19 mouse cellular contexts compared by ENCODE assay signal in genomic region chr9:122372506-122372905, GRCm38 (mm10). TPM values are rescaled to one million over a fixed set of nuclear protein-coding genes. Genes with fewer than 3 reads are reported as not detected.
DNase-seq lines count a peak whose midpoint lies in the region; ATAC-seq and TF ChIP-seq lines count a peak whose summit lies in the region.
"Had no signal": no experiment of that assay in that cellular context is flagged by ENCODE, and none has a peak within 500 bp of the region (broad histone marks: within the 10 kb centered on the region; RNA-seq: fewer than 3 reads in every experiment).

No protein-coding gene starts in this region.

- peak; percentile 15 for DNase-seq in hindbrain, embryonic 10.5 days (ENCODE audit: low spot score)
- DNase-seq in lung, embryonic 14.5 days: peak; percentile 41
- no peak for DNase-seq in lung, adult 2 months
- DNase-seq in embryo, embryonic 11 days: peak; percentile 35
- no peak for DNase-seq in thymus, postnatal 4 days
- DNase-seq: cerebellum, postnatal 36 days; gastrocnemius, adult 2 months; heart, adult 2 months; heart, postnatal 10 days; right cerebral cortex, postnatal 25 days; thymus, postnatal 36 days had no signal

- no peak overlapping the region for H3K9ac ChIP-seq in hindbrain, embryonic 13.5 days
- no peak overlapping the region for H3K9ac ChIP-seq in lung, embryonic 14.5 days
- no peak overlapping the region for H3K9ac ChIP-seq in liver, embryonic 15.5 days
- H3K9ac ChIP-seq in hindbrain, embryonic 12.5 days: no peak overlapping the region
- H3K9ac ChIP-seq: lung, embryonic 15.5 days; midbrain, embryonic 13.5 days had no signal

- H3K27me3 ChIP-seq in hindbrain, embryonic 10.5 days (ENCODE audit: insufficient read depth, poor library complexity, severe bottlenecking): no peaks in the 10 kb centered on the region
- no peaks in the 10 kb centered on the region for H3K27me3 ChIP-seq in hindbrain, embryonic 13.5 days
- no peaks in the 10 kb centered on the region for H3K27me3 ChIP-seq in lung, embryonic 14.5 days (ENCODE audit: insufficient read depth, low read length)
- no peaks in the 10 kb centered on the region for H3K27me3 ChIP-seq in liver, embryonic 15.5 days
- H3K27me3 ChIP-seq in hindbrain, embryonic 12.5 days: no peaks in the 10 kb centered on the region
- H3K27me3 ChIP-seq: lung, embryonic 15.5 days; midbrain, embryonic 13.5 days had no signal

- H3K36me3 ChIP-seq in hindbrain, embryonic 10.5 days: no peaks in the 10 kb centered on the region
- no peaks in the 10 kb centered on the region for H3K36me3 ChIP-seq in hindbrain, embryonic 13.5 days
- H3K36me3 ChIP-seq in lung, embryonic 14.5 days (ENCODE audit: insufficient read depth): 0 out of 2 replicates have a peak, but pooled peaks cover 4% of the 10 kb centered on the region
- H3K36me3 ChIP-seq in liver, embryonic 15.5 days (replicated peaks): peaks cover 39% of the 10 kb centered on the region
- H3K36me3 ChIP-seq in hindbrain, embryonic 12.5 days: 0 out of 2 replicates have a peak, but pooled peaks cover 2% of the 10 kb centered on the region
- H3K36me3 ChIP-seq: lung, embryonic 15.5 days; midbrain, embryonic 13.5 days had no signal

- TF ChIP-seq CTCF in lung, embryonic 14.5 days (IDR thresholded peaks at IDR 0.05; ENCODE audit: low read depth): no peak
- TF ChIP-seq CTCF in lung, adult 2 months (IDR thresholded peaks at IDR 0.05; ENCODE audit: insufficient read depth, low read length): no peak

- H3K4me2 ChIP-seq in hindbrain, embryonic 13.5 days: no peak overlapping the region
- no peak overlapping the region for H3K4me2 ChIP-seq in lung, embryonic 14.5 days
- 0 out of 2 replicates have a peak overlapping the region, but pooled peaks have one; percentile 17 for H3K4me2 ChIP-seq in liver, embryonic 15.5 days
- no peak overlapping the region for H3K4me2 ChIP-seq in hindbrain, embryonic 12.5 days (replicated peaks)
- H3K4me2 ChIP-seq: lung, embryonic 15.5 days; midbrain, embryonic 13.5 days had no signal

- no peaks in the 10 kb centered on the region for H3K4me1 ChIP-seq in hindbrain, embryonic 10.5 days (replicated peaks)
- no peaks in the 10 kb centered on the region for H3K4me1 ChIP-seq in hindbrain, embryonic 13.5 days (replicated peaks)
- H3K4me1 ChIP-seq in lung, embryonic 14.5 days (ENCODE audit: insufficient read depth): no peaks in the 10 kb centered on the region
- H3K4me1 ChIP-seq in lung, adult 2 months (ENCODE audit: control insufficient read depth, insufficient read depth, low read length): peaks cover 9% of the 10 kb centered on the region
- peaks cover 32% of the 10 kb centered on the region for H3K4me1 ChIP-seq in liver, embryonic 15.5 days (replicated peaks)
- H3K4me1 ChIP-seq in hindbrain, embryonic 12.5 days: no peaks in the 10 kb centered on the region
- H3K4me1 ChIP-seq: lung, embryonic 15.5 days; midbrain, embryonic 13.5 days had no signal

- H3K27ac ChIP-seq in hindbrain, embryonic 10.5 days: no peak overlapping the region
- no peak overlapping the region for H3K27ac ChIP-seq in hindbrain, embryonic 13.5 days
- H3K27ac ChIP-seq in lung, embryonic 14.5 days (ENCODE audit: low read depth): no peak overlapping the region
- H3K27ac ChIP-seq in liver, embryonic 15.5 days (replicated peaks): peak overlapping the region; percentile 34; the same call in 1 of the 2 replicates
- no peak overlapping the region for H3K27ac ChIP-seq in hindbrain, embryonic 12.5 days
- H3K27ac ChIP-seq: gastrocnemius, adult 2 months; heart, adult 2 months; lung, embryonic 15.5 days; midbrain, embryonic 13.5 days had no signal

- no peak overlapping the region for H3K4me3 ChIP-seq in hindbrain, embryonic 10.5 days
- no peak overlapping the region for H3K4me3 ChIP-seq in hindbrain, embryonic 13.5 days
- H3K4me3 ChIP-seq in lung, embryonic 14.5 days (ENCODE audit: low read depth, low read length): no peak overlapping the region
- no peak overlapping the region for H3K4me3 ChIP-seq in lung, adult 2 months (replicated peaks; ENCODE audit: extremely low read depth, low read depth, low read length)
- no peak overlapping the region for H3K4me3 ChIP-seq in liver, embryonic 15.5 days (replicated peaks)
- H3K4me3 ChIP-seq in hindbrain, embryonic 12.5 days: no peak overlapping the region
- H3K4me3 ChIP-seq: erythroblast, embryonic 14.5 days; gastrocnemius, adult 2 months; heart, adult 2 months; lung, embryonic 15.5 days; midbrain, embryonic 13.5 days; myocyte had no signal

- no peak for TF ChIP-seq POLR2A in lung, adult 2 months (IDR thresholded peaks at IDR 0.05; ENCODE audit: borderline replicate concordance, extremely low read depth, low read depth, low read length)

- 60% methylated on average over 4 of the region's 4 CpGs for WGBS in hindbrain, embryonic 10.5 days
- 65% methylated on average over 4 of the region's 4 CpGs for WGBS in hindbrain, embryonic 13.5 days
- 18% methylated on average over 4 of the region's 4 CpGs for WGBS in lung, embryonic 14.5 days
- 21% methylated on average over 4 of the region's 4 CpGs for WGBS in lung, adult 2 months
- 43% methylated on average over 4 of the region's 4 CpGs for WGBS in liver, embryonic 15.5 days (ENCODE audit: insufficient replicate concordance)
- 57% methylated on average over 4 of the region's 4 CpGs for whole genome bisulfite sequencing in hindbrain, embryonic 12.5 days

- no peak for ATAC-seq in hindbrain, embryonic 13.5 days (ENCODE audit: low FRiP score)
- ATAC-seq in lung, embryonic 14.5 days (ENCODE audit: insufficient read depth): no peak
- ATAC-seq in liver, embryonic 15.5 days (ENCODE audit: insufficient read depth): no peak
- ATAC-seq in hindbrain, embryonic 12.5 days (ENCODE audit: low FRiP score): no peak
- ATAC-seq: forebrain, embryonic 16.5 days; midbrain, embryonic 13.5 days had no signal

- no peaks in the 10 kb centered on the region for H3K9me3 ChIP-seq in hindbrain, embryonic 10.5 days
- no peaks in the 10 kb centered on the region for H3K9me3 ChIP-seq in hindbrain, embryonic 13.5 days
- no peaks in the 10 kb centered on the region for H3K9me3 ChIP-seq in lung, embryonic 14.5 days (ENCODE audit: low read depth, low read length)
- no peaks in the 10 kb centered on the region for H3K9me3 ChIP-seq in liver, embryonic 15.5 days (replicated peaks)
- H3K9me3 ChIP-seq in hindbrain, embryonic 12.5 days (replicated peaks): no peaks in the 10 kb centered on the region
- H3K9me3 ChIP-seq: lung, embryonic 15.5 days; midbrain, embryonic 13.5 days had no signal

RNA-seq across cellular contexts. Expression of gene Abhd5, which starts 21.1 kb away (rescaled TPM):
- 16.0 and 19.2 TPM in 2 replicates for polyA plus RNA-seq in hindbrain, embryonic 10.5 days (2016; fragmentation: Nextera tagmentation; extraction: Ambion mirVana)
- polyA plus RNA-seq in hindbrain, embryonic 13.5 days (2015; fragmentation: Nextera tagmentation; extraction: Ambion mirVana): 21.2 and 21.5 TPM in 2 replicates
- 25.6 and 25.9 TPM in 2 replicates for polyA plus RNA-seq in lung, embryonic 14.5 days (2014; fragmentation: Nextera tagmentation; extraction: Ambion mirVana)
- 26.2 and 41.4 TPM in 2 replicates for polyA plus RNA-seq in lung, adult 2 months (2012; rRNA removed)
- 24.6 and 27.0 TPM in 2 replicates for polyA plus RNA-seq in liver, embryonic 15.5 days (2015; fragmentation: Nextera tagmentation; extraction: Ambion mirVana)
- polyA plus RNA-seq in hindbrain, embryonic 12.5 days (2016; fragmentation: Nextera tagmentation; extraction: Ambion mirVana): 22.5 and 24.2 TPM in 2 replicates

Comparison
In these comparisons a context has a peak if more than half of its experiments do, and no peak if none do; other contexts are left out.
1. DNase-seq: peak in hindbrain, embryonic 10.5 days (single experiment), lung, embryonic 14.5 days (single experiment) and embryo, embryonic 11 days (single experiment); none in lung, adult 2 months (single experiment) and thymus, postnatal 4 days (single experiment).